Mouse (Mus musculus): ENCODE measurements around the gene Olfr1231.

The Olfr1231 gene

GRCm38 (mm10) chr2:89306974-89307373, at the start of gene Olfr1231:
Gene Olfr1231 (minus strand): TSS chr2:89307074.
- no peak for DNase-seq

DNA sequence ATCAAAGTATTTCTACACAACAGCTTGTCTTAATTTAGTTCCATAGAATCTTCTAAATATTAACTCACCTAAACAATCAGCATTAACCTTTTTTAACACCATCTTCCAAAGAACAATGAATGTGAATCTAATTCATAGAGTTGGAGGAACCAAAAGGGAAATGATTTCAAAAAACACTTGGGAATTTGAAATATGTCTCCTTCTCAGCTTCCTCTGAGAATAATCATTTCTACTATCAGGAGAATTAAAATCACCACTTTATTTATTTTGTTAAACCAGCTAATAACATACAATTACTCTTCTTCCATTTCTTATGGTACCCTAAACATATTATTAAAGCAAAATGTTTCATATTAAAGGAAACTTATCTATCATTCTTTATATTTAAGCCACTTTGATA, 35.4 kb upstream of the Olfr1231 start, which contains the start of gene Olfr1233:
TSS of gene Olfr1233 (minus strand) at position 101 of the 400 bp plus-strand sequence.
- no peak for DNase-seq

- no peak for DNase-seq
These were observed 22.7 kb upstream of the Olfr1231 start, which contains the start of gene Olfr1232 for GRCm38 (mm10) chr2:89329575-89329974. Gene Olfr1232 (minus strand): TSS chr2:89329675.

- no peak for DNase-seq
These were observed 9.7 kb downstream of the Olfr1231 start, which contains the start of gene Olfr1230 for GRCm38 (mm10) chr2:89297168-89297567. Gene Olfr1230 (minus strand): TSS chr2:89297268.

GRCm38 (mm10) chr2:89287914-89288313, 19.0 kb downstream of the Olfr1231 start, which contains the start of gene Olfr1229:
Gene Olfr1229 (minus strand): TSS chr2:89288014.
- DNase-seq, result no peak

DNA sequence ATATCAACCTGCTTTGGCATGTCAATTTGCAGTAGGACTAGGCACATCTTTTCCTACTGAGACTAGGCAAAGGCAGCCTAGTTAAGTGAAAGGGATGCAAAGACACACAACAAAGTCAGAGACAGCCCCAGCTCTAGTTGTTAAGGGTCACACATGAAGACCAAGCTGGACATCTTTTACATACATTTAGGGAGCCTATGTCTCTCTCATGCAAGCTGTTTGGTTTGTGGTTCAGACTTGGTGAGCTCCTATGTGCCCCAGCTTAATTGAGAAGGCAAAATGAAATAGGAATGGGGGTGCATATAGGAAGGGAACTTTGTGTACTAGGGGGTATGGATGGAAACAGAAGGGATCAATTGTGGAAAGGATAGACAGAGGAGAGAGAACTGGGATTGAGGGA, 52.9 kb downstream of the Olfr1231 start, which contains the start of gene Olfr1228:
TSS of gene Olfr1228 (minus strand) at position 101 of the 400 bp plus-strand sequence.
- DNase-seq, result no peak

All from cerebellum, adult 18-20 months (tissue).